Mouse (Mus musculus): ENCODE data around the gene Btd.

Btd gene

GRCm38 (mm10) chr14:31647991-31648390 is 7.2 kb downstream of the Btd start:
- DNase-seq: no peak

GRCm38 (mm10) chr14:31650347-31650746 is 9.5 kb downstream of the Btd start:
- peak in 1 of 2 experiments; percentile 36 for DNase-seq

- no peak for DNase-seq
Measured at GRCm38 (mm10) chr14:31651206-31651605, 10.4 kb downstream of the Btd start.

- no peak for DNase-seq
Measured at GRCm38 (mm10) chr14:31652106-31652505, 11.3 kb downstream of the Btd start.

- no peak for DNase-seq
Measured at GRCm38 (mm10) chr14:31652624-31653023, 11.8 kb downstream of the Btd start.

GRCm38 (mm10) chr14:31653101-31653875 is 12.5 kb downstream of the Btd start:
- DNase-seq: no peak

- peak; percentile 27 to 49 for DNase-seq
Measured at GRCm38 (mm10) chr14:31654816-31655215, 14.0 kb downstream of the Btd start.

GRCm38 (mm10) chr14:31655406-31655805 is 14.6 kb downstream of the Btd start:
- DNase-seq: no peak

GRCm38 (mm10) chr14:31656386-31656785 is 15.6 kb downstream of the Btd start:
- DNase-seq: no peak

GRCm38 (mm10) chr14:31656857-31657645 is 16.2 kb downstream of the Btd start:
- peak; percentile 85 to 91 for DNase-seq

GRCm38 (mm10) chr14:31658126-31658680 is 17.4 kb downstream of the Btd start:
- DNase-seq: peak; percentile 74 to 83

- DNase-seq: peak in 1 of 2 experiments; percentile 24
Measured at GRCm38 (mm10) chr14:31659501-31660181, 18.8 kb downstream of the Btd start.

- no peak for DNase-seq
Measured at GRCm38 (mm10) chr14:31660312-31661093, 19.7 kb downstream of the Btd start.

- peak; percentile 88 to 90 for DNase-seq
Measured at GRCm38 (mm10) chr14:31661671-31662554, 21.1 kb downstream of the Btd start.

GRCm38 (mm10) chr14:31662555-31663211 is 21.9 kb downstream of the Btd start:
- DNase-seq: peak; percentile 72 to 86

- DNase-seq: peak in 1 of 2 experiments; percentile 4
Measured at GRCm38 (mm10) chr14:31663376-31664099, 22.7 kb downstream of the Btd start.

GRCm38 (mm10) chr14:31664100-31664902 is 23.5 kb downstream of the Btd start:
- peak in 1 of 2 experiments; percentile 53 for DNase-seq

GRCm38 (mm10) chr14:31664903-31665565 is 24.2 kb downstream of the Btd start:
- DNase-seq: no peak

All from cerebellum, postnatal 10 days (tissue).